Mouse (Mus musculus) Patski (cell line): ENCODE measurements around the gene Col9a1. TPM values are rescaled to one million over a fixed set of nuclear protein-coding genes. Genes with fewer than 3 reads are reported as not detected.

Experiments
- ATAC-seq: fragments of 100-300 bp; one replicate; pipeline ENCODE4 v1.8.0; 2021
- CTCF ChIA-PET: fragments of 350-600 bp; sonication (Branson Sonifier 250); formaldehyde crosslinking; loops from one replicate; lab custom pipeline; 2022; ENCODE audit warnings: inconsistent platforms; lab: Charles Lee
- POLR2A ChIA-PET: fragments of 350-600 bp; sonication (Branson Sonifier 250); formaldehyde crosslinking; loops from one replicate; lab custom pipeline; 2022; ENCODE audit warnings: antibody characterized with exemption, inconsistent platforms; lab: Charles Lee
- DNase-seq: peaks from one replicate; pipeline ENCODE4 v3.0.0-alpha.2; 2011; ENCODE audit warnings: low read depth, low spot score
- H3K27me3 ChIP-seq: fragments of 371-371 bp; one replicate; pipeline ENCODE4 v1.5.1; 2021
- CTCF ChIP-seq: fragments of 100-300 bp; IDR thresholded peaks from one replicate; pipeline ENCODE4 v1.5.1; 2021
- in situ Hi-C: fragments of 300-500 bp; cut with MboI; formaldehyde crosslinking; loops from 3 replicates; pipeline ENCODE4 v1.11.1; 2018; ENCODE audit warnings: low pct_unique_long_range_greater_than_20kb, mixed read lengths
- polyA plus RNA-seq: library from polyadenylated mRNA; unstranded; gene quantifications from one replicate; pipeline ENCODE4 v1.2.3, GENCODE M21; 2021

Gene Col9a1
- polyA plus RNA-seq, 1 experiment from 2014 or later: not detected

DNA sequence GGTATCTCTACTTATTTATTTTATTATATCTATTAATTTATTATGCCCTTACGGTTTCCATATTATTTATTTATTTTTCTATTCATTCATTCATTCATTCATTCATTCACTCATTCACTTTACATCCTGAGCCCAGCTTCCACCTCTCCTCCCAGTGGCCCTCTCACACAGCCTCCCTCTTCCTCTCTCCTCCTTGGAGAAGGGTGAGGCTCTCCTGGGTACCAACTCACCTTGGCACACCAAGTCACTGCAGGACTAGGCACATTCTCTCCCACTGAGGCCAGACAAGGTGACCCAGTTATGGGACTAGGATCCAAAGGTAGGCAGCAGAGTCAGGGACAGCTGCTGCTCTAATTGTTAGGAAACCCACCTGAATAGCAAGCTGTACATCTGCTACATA, 5.5 kb upstream of the Col9a1 start:
- TF ChIP-seq CTCF: no peak
- no peak for ATAC-seq
- ChIA-PET CTCF (interaction anchor here (0.8 to 5.5 kb wide), 12 partner anchors 10 to 409 kb away, joined by 3 to 34 read pairs (median 4); no protein-coding TSS in a partner anchor), POLR2A (no interaction called here)
- DNase-seq: no peak
- H3K27me3 ChIP-seq: peaks cover 70% of the 10 kb centered on the region
- in situ Hi-C loops: loop anchor here (5.0 kb wide), 1 partner anchor 345 kb away; no protein-coding TSS in a partner anchor

DNA sequence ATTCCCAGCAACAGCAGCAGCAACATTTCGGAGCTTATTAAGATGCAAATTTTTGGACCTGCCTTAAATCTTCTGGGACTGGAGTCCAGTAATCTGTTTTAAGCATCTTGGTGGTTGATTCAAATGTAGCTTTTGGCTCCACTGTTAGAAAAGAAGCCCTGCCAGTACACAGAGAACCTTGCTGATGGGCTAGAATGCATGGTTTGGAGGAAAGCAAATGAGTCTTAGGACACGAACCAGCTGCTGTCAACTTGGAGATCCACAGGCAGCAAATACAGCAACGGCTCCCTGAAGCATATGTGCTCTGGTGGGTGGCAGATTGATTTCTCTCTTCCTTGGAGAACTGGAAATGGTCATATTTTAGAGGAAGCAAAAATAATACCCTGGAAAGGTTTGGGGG, 4.8 kb upstream of the Col9a1 start:
- ATAC-seq: no peak
- DNase-seq: no peak
- POLR2A ChIA-PET: no interaction called here
- in situ Hi-C loops: loop anchor here (5.0 kb wide), 1 partner anchor 345 kb away; no protein-coding TSS in a partner anchor
- no peak for TF ChIP-seq CTCF
- peaks cover 69% of the 10 kb centered on the region for H3K27me3 ChIP-seq
- CTCF ChIA-PET: interaction anchor here (4.3 to 5.5 kb wide), 2 partner anchors 35 to 346 kb away, joined by 27 to 34 read pairs; no protein-coding TSS in a partner anchor

DNA sequence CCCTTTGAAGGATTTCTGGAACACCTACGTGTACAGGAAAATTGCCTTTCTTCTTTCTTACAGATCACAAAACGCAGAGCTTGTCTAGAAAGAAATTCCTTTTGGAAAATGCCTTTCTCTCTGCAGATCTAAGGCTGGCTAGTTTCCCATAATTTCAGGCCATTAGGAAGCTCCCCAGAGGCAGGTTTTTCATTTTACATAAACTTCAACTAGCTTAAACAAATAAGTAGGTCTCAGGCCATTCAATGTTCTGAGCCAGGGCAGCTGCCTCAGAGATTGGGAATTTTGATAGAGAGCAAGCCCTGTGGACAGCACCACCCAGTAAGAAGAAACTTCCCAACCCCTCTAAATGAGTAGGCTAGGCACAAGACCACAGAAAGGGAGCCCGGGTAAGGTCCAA, 1.6 kb upstream of the Col9a1 start:
- no peak for DNase-seq
- in situ Hi-C loops: no loop called here
- peaks cover 52% of the 10 kb centered on the region for H3K27me3 ChIP-seq
- TF ChIP-seq CTCF: no peak
- ChIA-PET CTCF (no interaction called here), POLR2A (no interaction called here)
- no peak for ATAC-seq

DNA sequence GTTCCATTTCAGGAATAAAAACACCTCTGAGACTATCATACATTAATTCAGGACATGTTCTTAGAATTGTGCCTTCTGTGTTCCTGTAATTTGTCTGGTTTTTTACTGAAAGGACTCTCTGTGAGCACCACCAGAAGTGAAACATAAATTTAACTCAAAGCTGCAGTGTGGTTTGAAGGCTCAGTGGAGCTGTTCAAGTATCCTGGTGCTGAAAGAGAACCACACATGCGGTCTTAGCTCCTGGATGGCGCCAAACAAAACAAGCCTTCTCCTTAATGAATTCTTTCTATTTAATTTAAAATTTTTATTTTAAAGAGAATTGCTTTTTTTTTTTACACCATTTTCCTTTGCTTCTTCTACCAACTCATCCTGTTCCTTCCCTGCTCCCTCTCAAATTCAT, 2.4 kb downstream of the Col9a1 start:
- ChIA-PET POLR2A (no interaction called here), CTCF (interaction anchor here (1.3 kb wide), 1 partner anchor 10 kb away, joined by 4 read pairs; no protein-coding TSS in a partner anchor)
- H3K27me3 ChIP-seq: peaks cover 57% of the 10 kb centered on the region
- ATAC-seq: no peak
- in situ Hi-C loops: no loop called here
- no peak for DNase-seq
- TF ChIP-seq CTCF: no peak

- in situ Hi-C loops: no loop called here
- no peak for ATAC-seq
- CTCF ChIA-PET: no interaction called here
- DNase-seq: no peak
- no peak for TF ChIP-seq CTCF
- H3K27me3 ChIP-seq: peaks cover 46% of the 10 kb centered on the region
- POLR2A ChIA-PET: no interaction called here
Observed at GRCm38 (mm10) chr1:24184981-24185380, 7.6 kb downstream of the Col9a1 start.

GRCm38 (mm10) chr1:24186964-24187363, 9.6 kb downstream of the Col9a1 start:
- DNase-seq (no peak), ATAC-seq (no peak)
- ChIA-PET CTCF (no interaction called here), POLR2A (no interaction called here)
- peaks cover 57% of the 10 kb centered on the region for H3K27me3 ChIP-seq
- in situ Hi-C loops: no loop called here
- no peak for TF ChIP-seq CTCF

DNA sequence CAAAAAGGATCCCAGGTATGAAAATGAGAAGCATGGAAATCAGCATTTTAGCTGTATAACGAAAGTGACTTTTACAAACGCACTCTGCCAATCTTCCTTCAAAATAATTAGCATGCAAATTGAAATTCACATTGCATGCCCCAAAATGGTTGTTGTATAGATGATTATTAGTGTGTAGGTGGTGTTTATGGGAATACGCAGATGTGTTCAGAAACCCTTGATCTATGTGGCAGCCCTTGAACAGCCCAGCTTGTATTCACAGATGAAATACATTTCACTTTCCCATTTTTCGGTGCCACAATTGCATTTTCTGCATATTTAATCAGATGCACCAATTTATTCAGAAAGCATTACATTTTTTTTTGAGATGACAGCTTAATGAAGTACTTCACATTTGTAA, 14.3 kb downstream of the Col9a1 start:
- POLR2A ChIA-PET: no interaction called here
- CTCF ChIA-PET: no interaction called here
- no peak for ATAC-seq
- peaks cover 36% of the 10 kb centered on the region for H3K27me3 ChIP-seq
- in situ Hi-C loops: no loop called here
- no peak for TF ChIP-seq CTCF
- no peak for DNase-seq

DNA sequence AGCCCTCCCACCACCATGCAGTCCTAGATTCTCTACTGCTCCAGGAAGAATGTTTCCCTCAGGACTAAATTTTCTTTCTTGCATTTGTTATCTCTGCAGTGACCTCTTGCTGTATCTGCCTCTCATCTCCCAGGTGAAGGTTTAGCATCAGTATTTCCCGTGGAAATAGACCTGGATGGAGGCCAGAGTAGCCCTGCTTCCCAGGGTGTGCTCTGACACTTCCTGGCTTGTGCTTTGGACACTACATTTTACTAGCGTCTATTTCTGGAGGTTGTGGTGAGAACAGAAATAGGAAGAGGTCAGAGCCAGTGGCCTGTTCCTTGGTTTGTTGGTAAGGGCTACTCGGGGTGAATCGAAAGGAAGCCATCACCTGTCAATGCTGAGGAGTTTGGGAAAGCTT, 16.7 kb downstream of the Col9a1 start:
- no peak for DNase-seq
- H3K27me3 ChIP-seq: peaks cover 53% of the 10 kb centered on the region
- no peak for ATAC-seq
- no peak for TF ChIP-seq CTCF
- ChIA-PET CTCF (no interaction called here), POLR2A (no interaction called here)
- in situ Hi-C loops: no loop called here

GRCm38 (mm10) chr1:24195070-24195840, 17.8 kb downstream of the Col9a1 start:
- H3K27me3 ChIP-seq: peaks cover 60% of the 10 kb centered on the region
- no peak for ATAC-seq
- DNase-seq: no peak
- CTCF ChIA-PET: no interaction called here
- in situ Hi-C loops: no loop called here
- no peak for TF ChIP-seq CTCF
- POLR2A ChIA-PET: no interaction called here

DNA sequence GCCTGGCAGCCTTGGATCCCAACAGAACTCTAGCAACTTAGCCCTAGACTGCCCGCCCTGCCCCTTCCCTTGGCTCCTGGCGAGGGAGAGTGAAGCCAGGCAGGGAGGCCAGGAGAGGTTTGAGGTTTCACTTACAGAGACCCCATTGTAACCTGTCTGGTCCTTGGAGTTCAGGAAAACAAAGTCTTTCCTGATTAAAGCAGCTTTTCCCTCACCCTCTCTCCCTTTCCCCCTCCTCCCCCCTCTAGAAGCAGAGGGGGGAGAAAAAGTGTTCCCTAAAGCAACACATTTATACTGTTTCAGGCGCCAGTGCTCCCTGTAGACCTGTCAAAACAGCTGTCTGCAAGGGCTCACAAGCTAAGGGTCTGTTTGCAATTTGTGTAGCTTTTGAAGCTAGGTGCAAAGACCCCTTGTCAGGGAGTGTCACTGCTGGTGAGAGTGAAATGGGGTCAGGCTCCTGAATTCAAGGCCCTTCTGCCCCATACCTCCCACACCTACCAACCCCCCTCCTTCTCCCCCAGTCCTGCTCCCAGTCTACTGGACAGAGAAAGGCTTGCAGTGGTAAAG, 18.6 kb downstream of the Col9a1 start:
- CTCF ChIA-PET: no interaction called here

DNA sequence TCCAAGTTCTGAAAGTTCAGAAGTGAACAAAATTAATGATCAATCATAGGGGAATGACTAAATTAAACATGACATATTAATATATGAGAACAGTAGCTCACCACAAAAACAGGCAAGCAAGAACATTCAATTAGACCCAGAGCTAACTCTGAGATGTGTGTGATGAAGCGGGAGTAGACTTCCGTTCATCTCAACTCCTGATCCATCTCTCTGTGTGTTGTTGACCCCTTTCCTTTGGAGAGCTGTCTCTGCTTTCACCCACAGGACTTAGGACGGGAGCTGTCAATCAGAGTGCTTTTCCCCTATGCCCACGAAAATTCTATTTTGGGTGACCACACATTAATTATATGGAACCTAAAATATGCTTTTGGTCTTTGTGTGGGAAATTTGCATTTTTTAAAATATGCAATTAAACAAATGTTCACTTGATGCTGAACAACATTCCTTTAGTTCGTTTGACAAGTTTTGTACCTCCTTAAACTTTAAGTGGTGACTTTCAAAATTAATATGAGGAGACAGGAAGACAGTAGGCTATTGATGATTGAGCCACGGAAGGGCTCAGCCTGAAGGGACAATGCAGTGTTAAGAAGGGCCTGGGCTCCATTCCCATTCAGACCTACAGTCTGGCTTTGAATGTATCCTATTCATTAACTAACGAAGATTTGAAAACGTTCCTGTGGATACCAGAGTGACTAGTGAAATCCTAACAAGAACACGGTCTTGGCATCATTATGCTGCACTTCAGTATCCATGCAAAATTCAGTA, 34.4 kb downstream of the Col9a1 start:
- in situ Hi-C loops: no loop called here
- CTCF ChIA-PET: no interaction called here
- no peak for TF ChIP-seq CTCF
- POLR2A ChIA-PET: no interaction called here
- no peak for DNase-seq
- ATAC-seq: no peak
- H3K27me3 ChIP-seq: peaks cover 31% of the 10 kb centered on the region

More for the DNA sequence above, 18.6 kb downstream of the Col9a1 start:
- POLR2A ChIA-PET: no interaction called here
- in situ Hi-C loops: no loop called here
- ATAC-seq (no peak), DNase-seq (no peak)
- no peak for TF ChIP-seq CTCF
- H3K27me3 ChIP-seq: peaks cover 55% of the 10 kb centered on the region
